Mouse (Mus musculus) gastrocnemius, adult 18-20 months (tissue): ENCODE results near the gene Afm. TPM values are rescaled to one million over a fixed set of nuclear protein-coding genes. Genes with fewer than 3 reads are reported as not detected.

Experiments
- DNase-seq: peaks from one replicate; pipeline ENCODE4 v3.0.0; 2021; ENCODE audit warnings: low spot score
- long read RNA-seq, 2 experiments: library from polyadenylated mRNA; stranded (forward); transcript quantifications; one replicate each; pipeline ENCODE4 v2.0.0; 2021
- total RNA-seq, 2 experiments: library from RNA; stranded (reverse); gene quantifications; 2 replicates each; pipeline ENCODE4 v1.2.3; 2021

The Afm gene
- under 1 TPM in 1 of 2 experiments, not detected in 1; 0.17 TPM for total RNA-seq
- long read RNA-seq, experiment 1: 0 reads
- long read RNA-seq, experiment 2: 0 reads

DNA sequence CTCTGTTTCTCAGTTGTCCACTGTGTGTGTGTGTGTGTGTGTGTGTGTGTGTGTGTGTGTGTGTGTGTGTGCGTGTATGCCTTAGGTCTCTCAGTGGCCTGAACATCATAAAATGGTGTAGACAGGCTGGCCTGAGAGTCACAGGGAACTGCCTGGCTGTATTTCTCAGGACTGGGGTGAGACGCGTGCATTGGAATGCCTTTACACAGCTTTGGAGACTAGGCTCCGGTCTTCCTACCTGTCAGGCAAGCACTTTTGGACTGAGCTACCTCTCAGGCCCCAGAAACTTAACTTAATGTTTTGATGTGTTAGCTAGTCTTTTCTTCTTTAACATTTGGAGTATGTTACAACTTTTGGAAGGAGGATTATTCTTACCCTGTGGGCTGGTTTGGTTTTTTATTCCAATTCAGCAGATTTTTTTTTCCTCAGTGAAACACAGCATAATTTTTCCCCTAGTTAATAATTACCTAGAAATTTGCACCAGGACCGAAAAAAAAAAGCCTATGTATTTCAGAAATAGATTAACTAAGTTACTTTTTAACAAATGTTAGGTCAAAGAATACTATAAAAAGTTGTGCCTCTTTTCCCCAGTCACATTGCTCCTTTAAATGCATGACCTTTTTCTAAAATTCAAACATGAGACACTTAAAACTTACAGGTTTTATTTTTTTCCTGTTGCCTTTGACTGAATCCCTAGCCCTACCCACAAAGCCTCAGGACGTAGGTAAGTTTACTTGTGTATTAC is at the start of gene Afm:
Gene Afm, plus strand, starts transcription at position 577 of the 745 bp plus-strand sequence.
- no peak for DNase-seq

GRCm38 (mm10) chr5:90470836-90471235 is 47.9 kb upstream of the Afm start:
- DNase-seq: no peak

- no peak for DNase-seq
These were observed 44.8 kb upstream of the Afm start for GRCm38 (mm10) chr5:90473902-90474301.

DNA sequence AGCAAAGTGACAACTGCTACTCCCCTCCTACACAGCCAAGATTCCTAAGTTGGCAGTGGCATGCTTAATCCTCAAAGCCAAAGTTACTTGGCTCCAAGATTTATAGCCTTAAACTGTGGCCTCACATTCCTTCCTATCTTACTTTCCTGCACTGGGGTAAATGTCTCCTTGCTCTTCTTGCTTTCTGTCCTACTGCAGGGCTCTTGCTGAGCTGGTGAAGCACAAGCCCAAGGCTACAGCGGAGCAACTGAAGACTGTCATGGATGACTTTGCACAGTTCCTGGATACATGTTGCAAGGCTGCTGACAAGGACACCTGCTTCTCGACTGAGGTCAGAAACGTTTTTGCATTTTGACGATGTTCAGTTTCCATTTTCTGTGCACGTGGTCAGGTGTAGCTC is 44.4 kb upstream of the Afm start:
- DNase-seq: no peak

- DNase-seq: no peak
These were observed 42.0 kb upstream of the Afm start for GRCm38 (mm10) chr5:90476741-90477140.

DNA sequence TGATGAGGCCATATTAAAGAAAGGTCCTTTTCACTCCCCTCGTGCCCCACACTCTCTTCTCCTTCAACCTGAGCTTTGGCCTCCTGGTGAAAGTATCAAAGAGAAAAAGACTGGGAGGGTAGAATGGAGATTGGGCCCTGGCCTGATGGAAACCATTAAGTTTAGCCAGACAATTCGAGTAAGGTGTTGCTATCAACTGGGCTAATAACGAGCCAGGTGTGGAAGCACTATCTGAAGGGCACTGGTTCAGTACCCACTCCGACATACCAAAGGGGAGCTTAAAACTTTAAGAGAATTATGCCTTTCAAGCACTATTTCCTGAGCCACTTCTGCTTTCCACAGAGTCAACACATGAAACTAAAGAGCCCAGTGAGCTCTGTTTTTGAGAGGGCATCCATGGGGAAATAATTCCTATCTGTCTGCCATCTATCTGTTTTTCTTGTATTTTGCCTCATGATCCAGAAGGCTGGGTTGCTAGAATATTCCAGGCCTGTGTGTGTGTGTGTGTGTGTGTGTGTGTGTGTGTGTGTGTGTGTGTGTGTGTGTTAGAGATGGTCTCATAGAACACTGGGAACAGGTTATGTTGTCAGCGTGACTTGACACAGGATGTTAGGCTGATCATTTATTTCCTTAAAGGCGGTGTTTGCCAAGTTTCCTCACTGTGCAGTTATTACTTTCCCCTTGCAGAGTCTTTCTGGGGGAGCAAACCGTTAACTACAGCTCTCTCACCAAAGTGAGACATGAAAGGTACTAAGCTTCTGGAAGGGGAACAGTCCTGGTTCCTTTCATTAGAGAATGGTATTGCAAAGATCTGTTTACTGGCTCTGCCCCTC is 41.2 kb upstream of the Afm start:
- no peak for DNase-seq

DNA sequence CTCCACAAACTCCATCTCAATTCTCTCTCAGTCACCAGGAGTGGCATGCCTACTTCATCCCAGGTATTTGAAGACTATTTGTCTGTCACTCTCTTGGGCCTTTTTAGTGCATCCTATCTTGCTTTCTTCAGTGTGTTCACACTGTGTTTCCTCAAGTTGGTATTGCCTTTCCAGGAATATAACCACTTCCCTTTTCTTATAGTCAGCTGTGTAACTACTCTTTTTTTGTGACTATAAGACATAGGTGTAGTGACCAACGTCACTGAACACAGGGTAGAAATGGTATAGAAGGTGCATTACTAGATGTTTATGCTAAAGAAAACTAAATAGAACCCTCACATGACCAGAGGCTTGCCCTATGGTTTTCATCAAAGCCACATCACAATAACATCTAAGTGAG is 39.8 kb upstream of the Afm start:
- DNase-seq: no peak

GRCm38 (mm10) chr5:90485597-90485996 is 33.1 kb upstream of the Afm start:
- no peak for DNase-seq

DNA sequence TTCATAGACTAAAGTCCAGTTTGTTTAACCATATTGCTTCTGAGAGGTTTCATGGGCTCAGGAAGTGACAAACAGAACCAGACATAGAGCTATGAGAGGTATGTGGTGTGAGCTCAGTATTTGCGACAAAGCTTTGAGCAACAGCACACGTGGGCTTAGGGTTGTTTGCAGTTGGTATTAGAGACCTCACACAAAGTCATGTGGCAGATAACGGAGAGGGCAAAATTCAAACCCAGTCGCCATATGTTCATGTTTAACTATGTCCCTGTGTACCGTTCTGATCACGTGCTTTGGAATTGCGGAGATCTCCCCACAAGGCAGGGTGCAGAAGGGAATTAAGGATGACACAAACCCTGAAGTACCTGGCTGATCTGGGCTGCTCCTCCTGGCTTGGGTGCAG is 30.4 kb upstream of the Afm start:
- DNase-seq: no peak

DNA sequence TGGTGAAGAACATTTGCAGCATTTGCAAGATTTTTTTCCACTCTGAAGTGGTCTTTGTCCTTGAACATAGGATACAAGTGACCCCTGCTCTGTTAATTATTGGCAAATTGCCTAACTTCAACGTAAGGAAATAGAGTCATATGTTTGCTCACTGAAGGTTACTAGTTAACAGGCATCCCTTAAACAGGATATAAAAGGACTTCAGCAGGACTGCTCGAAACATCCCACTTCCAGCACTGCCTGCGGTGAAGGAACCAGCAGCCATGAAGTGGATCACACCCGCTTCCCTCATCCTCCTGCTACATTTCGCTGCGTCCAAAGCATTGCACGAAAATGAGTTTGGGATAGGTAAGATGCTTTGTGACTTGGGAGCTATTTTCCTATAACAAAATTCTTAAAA is 28.2 kb upstream of the Afm start, which contains the start of gene Afp:
Gene Afp, plus strand, starts transcription at position 220 of the 400 bp plus-strand sequence.
- no peak for DNase-seq

DNA sequence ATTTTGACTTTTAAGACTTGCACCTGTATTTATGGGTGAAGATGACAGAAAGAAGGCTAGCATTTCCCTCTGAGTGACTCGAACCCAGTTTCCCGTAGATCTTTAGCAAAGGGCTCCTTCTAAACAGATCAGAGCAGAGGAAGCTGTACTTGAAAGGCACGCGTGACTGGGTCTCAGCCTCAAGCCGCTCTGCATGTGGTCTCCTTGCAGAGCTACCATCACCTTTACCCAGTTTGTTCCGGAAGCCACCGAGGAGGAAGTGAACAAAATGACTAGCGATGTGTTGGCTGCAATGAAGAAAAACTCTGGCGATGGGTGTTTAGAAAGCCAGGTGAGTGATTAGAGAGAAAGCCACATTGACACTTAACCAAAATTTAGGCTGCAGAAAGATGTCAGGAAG is 26.3 kb upstream of the Afm start:
- no peak for DNase-seq

DNA sequence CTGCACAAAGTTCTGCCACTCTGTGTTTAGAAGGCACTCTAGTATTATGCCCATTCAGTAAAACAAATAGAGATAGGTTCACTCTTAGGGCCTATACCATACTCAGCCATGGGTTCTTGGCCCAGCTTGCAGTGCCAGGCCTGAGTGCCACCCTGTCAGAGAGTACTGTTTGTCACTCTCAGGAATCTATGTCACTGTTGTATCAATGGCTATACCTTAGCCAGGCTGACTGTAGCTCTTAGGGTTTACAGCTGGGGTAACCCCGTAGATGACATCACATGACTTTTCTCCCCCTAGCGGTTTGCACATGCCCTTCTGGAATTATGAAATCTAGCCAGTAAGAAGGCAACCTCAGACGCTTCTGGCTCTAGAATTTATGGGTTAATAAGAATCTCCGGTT is 24.4 kb upstream of the Afm start:
- no peak for DNase-seq

DNA sequence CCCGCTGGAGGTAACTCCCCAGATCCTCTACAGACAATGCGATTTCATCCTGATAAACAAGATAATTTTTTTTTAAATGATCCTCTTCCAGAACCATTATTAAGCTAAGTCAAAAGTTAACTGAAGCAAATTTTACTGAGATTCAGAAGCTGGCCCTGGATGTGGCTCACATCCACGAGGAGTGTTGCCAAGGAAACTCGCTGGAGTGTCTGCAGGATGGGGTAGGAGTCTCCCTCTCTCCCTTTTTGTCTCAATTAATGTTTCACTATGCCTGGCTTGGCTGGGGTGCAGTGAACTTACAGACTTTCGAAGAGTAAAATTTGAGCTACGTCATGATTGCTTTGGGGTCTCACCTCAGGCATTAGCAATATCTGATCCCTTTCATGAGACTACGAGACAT is 19.2 kb upstream of the Afm start:
- DNase-seq: no peak

GRCm38 (mm10) chr5:90500714-90501113 is 18.0 kb upstream of the Afm start:
- DNase-seq: peak; percentile 52

- DNase-seq: no peak
These were observed 17.0 kb upstream of the Afm start for GRCm38 (mm10) chr5:90501752-90502151.

DNA sequence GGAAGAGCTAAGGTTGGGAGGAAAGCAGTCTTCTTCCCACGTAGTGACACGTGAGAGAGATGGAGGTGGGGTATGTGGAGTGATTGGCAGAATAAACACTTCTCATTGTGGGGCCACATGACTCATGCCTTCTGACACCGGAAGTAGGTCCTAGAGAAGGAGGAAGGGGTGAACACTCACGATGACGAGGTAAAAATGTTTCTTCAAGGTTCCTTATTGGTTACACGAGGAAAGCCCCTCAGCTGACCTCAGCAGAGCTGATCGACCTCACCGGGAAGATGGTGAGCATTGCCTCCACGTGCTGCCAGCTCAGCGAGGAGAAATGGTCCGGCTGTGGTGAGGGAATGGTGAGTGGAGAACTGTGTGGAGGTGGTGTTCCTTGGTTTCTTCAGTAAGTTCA is 14.0 kb upstream of the Afm start:
- no peak for DNase-seq

DNA sequence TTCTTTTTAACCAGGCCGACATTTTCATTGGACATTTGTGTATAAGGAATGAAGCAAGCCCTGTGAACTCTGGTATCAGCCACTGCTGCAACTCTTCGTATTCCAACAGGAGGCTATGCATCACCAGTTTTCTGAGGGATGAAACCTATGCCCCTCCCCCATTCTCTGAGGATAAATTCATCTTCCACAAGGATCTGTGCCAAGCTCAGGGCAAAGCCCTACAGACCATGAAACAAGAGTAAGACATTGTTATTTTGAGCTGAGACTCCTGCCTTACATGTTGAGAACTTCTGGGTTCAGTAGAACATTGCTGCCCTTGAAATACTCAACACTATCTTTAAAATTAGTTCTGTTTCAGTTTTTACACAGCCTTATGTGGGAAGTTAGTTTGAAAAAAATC is 12.2 kb upstream of the Afm start:
- no peak for DNase-seq

DNA sequence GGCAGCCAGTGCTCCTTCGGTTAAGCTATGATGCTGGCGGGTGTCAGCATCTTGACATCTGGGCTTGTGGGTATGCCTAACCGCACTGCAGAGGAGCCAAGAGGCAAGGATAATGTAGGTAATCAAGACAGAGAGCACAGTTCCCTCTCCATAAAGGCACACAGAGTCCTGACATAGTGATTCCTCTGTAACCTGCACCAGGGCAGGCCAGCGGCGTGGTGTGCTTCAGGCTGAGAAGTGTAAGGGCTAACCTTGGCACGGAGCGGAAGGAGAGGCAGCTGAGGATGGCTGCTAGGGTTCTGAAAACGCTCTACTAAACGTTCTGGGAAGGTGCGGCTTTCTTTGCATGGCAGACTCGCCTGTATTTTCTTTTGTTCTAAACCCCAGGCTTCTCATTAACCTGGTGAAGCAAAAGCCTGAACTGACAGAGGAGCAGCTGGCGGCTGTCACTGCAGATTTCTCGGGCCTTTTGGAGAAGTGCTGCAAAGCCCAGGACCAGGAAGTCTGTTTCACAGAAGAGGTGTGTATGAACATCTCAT is 11.3 kb upstream of the Afm start:
- no peak for DNase-seq

- DNase-seq: no peak
These were observed 8.7 kb upstream of the Afm start for GRCm38 (mm10) chr5:90509828-90510592.

GRCm38 (mm10) chr5:90512288-90512955 is 6.3 kb upstream of the Afm start:
- DNase-seq: no peak

DNA sequence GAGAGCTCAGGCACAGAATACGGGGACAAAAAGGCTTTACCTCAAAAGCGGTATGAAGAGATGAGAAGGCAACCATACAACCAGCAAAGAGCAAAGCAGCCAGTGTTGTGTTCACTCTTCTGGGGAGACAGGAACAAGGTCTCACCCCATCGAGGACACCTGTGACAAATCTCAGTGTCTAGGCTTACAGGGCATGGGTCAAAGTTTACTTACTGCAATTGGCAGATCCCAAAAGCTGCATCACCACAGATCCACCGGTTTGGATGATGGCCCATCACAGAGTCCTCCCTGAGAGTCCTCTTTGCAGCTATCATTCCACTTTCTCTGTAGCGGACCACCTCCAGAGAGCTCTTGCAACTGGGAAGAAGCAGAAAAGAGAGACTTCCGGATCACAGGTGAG is 3.2 kb upstream of the Afm start:
- no peak for DNase-seq
